Mouse (Mus musculus): ENCODE measurements at regions not wholly inside any gene's neighbourhood (a gene's known extent, or its start where the extent isn't known, plus 50 kb on each side); places are given as distances from the start of the nearest gene placed in this dataset.

GRCm38 (mm10) chr16:62496697-62497096 lies 289.9 kb downstream of the Nsun3 start:
- ATAC-seq (replicated peaks; ENCODE audit: poor library complexity) = no peak

- ATAC-seq (replicated peaks; ENCODE audit: poor library complexity) = no peak
Measured at GRCm38 (mm10) chr16:62470133-62470532, 316.5 kb downstream of the Nsun3 start.

- no peak for ATAC-seq (replicated peaks; ENCODE audit: poor library complexity)
Measured at GRCm38 (mm10) chr16:62469286-62469685, 317.3 kb downstream of the Nsun3 start.

- ATAC-seq (replicated peaks; ENCODE audit: poor library complexity) = no peak
Measured at GRCm38 (mm10) chr16:62468846-62469245, 317.8 kb downstream of the Nsun3 start.

- ATAC-seq (replicated peaks; ENCODE audit: poor library complexity) = no peak
Measured at GRCm38 (mm10) chr16:62459949-62460551, 326.6 kb downstream of the Nsun3 start.

GRCm38 (mm10) chr16:62449735-62450134 lies 336.9 kb downstream of the Nsun3 start:
- ATAC-seq (replicated peaks; ENCODE audit: poor library complexity) = no peak

GRCm38 (mm10) chr16:62447380-62447779 lies 339.2 kb downstream of the Nsun3 start:
- ATAC-seq (replicated peaks; ENCODE audit: poor library complexity) = no peak

- no peak for ATAC-seq (replicated peaks; ENCODE audit: poor library complexity)
Measured at GRCm38 (mm10) chr16:62441197-62441596, 345.4 kb downstream of the Nsun3 start.

- no peak for ATAC-seq (replicated peaks; ENCODE audit: poor library complexity)
Measured at GRCm38 (mm10) chr16:62433125-62433524, 353.5 kb downstream of the Nsun3 start.

GRCm38 (mm10) chr16:62414485-62414884 lies 372.1 kb downstream of the Nsun3 start:
- ATAC-seq (replicated peaks; ENCODE audit: poor library complexity) = no peak

- no peak for ATAC-seq (replicated peaks; ENCODE audit: poor library complexity)
Measured at GRCm38 (mm10) chr16:62407526-62408165, 379.0 kb downstream of the Nsun3 start.

GRCm38 (mm10) chr16:62406458-62406857 lies 380.2 kb downstream of the Nsun3 start:
- ATAC-seq (replicated peaks; ENCODE audit: poor library complexity) = no peak

- ATAC-seq (replicated peaks; ENCODE audit: poor library complexity) = no peak
Measured at GRCm38 (mm10) chr16:62357279-62357678, 429.3 kb downstream of the Nsun3 start.

- no peak for ATAC-seq (replicated peaks; ENCODE audit: poor library complexity)
Measured at GRCm38 (mm10) chr16:62356349-62356748, 430.3 kb downstream of the Nsun3 start.

GRCm38 (mm10) chr16:62355830-62356270 lies 430.8 kb downstream of the Nsun3 start:
- ATAC-seq (replicated peaks; ENCODE audit: poor library complexity) = no peak

- no peak for ATAC-seq (replicated peaks; ENCODE audit: poor library complexity)
Measured at GRCm38 (mm10) chr16:62327378-62328036, 459.1 kb downstream of the Nsun3 start.

GRCm38 (mm10) chr16:62325534-62326244 lies 460.9 kb downstream of the Nsun3 start:
- no peak for ATAC-seq (replicated peaks; ENCODE audit: poor library complexity)

- ATAC-seq (replicated peaks; ENCODE audit: poor library complexity) = no peak
Measured at GRCm38 (mm10) chr16:62322809-62323208, 463.8 kb downstream of the Nsun3 start.

- ATAC-seq (replicated peaks; ENCODE audit: poor library complexity) = no peak
Measured at GRCm38 (mm10) chr16:62288948-62289347, 497.7 kb downstream of the Nsun3 start.

Measured in megakaryocyte progenitor cell, adult 5-6 weeks (primary cell).